Mouse (Mus musculus) heart, adult 2 months (tissue): ENCODE data around the gene Ppm1h.

Source experiments
- CTCF ChIP-seq: fragments of 200-600 bp; IDR thresholded peaks from 2 replicates; pipeline ENCODE4 v1.8.1; 2022; ENCODE audit warnings: antibody characterized with exemption, mild to moderate bottlenecking, moderate library complexity
- EP300 ChIP-seq: fragments of 200-500 bp; IDR thresholded peaks from 2 replicates; pipeline ENCODE4 v1.6.1; 2011; ENCODE audit warnings: low read depth, low read length, control low read depth; ENCODE audit not compliant: insufficient read depth

DNA sequence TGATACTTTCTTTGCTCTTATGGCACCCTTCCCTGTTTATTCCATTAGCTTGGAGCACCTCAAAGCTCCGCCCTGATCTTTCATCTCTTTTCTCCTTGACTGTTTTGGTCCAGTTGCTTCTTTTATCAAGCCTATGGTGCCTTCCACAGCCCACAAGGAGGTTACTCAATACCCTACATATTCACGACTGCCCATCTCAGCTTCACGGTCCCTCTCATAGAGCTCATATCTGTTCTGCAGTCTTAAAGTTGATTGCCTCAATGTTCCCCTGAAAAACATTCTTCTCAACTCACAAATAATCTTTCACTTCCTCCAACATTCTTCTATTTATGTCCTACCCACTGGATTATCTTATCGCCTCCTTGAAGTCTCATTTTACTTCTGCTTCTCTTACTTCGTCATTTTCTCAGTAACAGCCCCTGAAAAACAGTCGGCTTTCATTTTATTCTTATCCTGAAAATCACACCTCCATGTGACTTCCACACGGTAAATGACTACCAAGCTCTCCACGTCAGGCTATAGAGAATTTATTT lies 37.2 kb upstream of the Ppm1h start:
- TF ChIP-seq CTCF, result no peak
- TF ChIP-seq EP300, result no peak
